Mouse (Mus musculus): Measurements from ENCODE around the gene Rnf135.
"Not testable (repeated sequence)": the region's sequence is repeated elsewhere in the genome, so short reads cannot be mapped to it uniquely, and the experiment has no call there.

Rnf135 gene

GRCm38 (mm10) chr11:80163362-80164116, 20.1 kb upstream of the Rnf135 start:
- DNase-seq (ENCODE audit: extremely low spot score) = no peak

GRCm38 (mm10) chr11:80164224-80164623, 19.4 kb upstream of the Rnf135 start:
- no peak for DNase-seq (ENCODE audit: extremely low spot score)

- no peak for DNase-seq (ENCODE audit: extremely low spot score)
Observed at GRCm38 (mm10) chr11:80168121-80168520, 15.5 kb upstream of the Rnf135 start.

- DNase-seq (ENCODE audit: extremely low spot score) = no peak
Observed at GRCm38 (mm10) chr11:80168611-80169249, 14.9 kb upstream of the Rnf135 start.

GRCm38 (mm10) chr11:80169629-80170028, 14.0 kb upstream of the Rnf135 start:
- DNase-seq (ENCODE audit: extremely low spot score) = no peak

DNA sequence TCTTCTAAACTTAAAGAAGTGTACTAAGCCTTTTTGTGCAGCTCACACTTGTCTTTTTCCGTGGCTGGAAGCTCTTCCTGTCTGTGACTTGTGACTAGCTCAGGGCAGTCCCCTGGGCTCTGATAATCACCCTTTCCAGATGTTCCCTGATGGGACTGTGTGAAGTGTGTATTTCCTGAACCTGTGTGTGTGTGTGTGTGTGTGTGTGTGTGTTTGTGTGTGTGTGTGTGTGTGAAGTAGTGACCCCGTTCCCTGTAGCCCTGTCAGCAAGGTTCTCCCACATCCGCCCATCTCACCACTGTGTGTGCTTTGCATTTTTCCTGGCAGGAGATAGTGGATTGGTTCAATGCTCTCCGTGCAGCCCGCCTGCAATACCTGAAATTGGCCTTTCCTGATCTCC, 13.3 kb upstream of the Rnf135 start:
- no peak for DNase-seq (ENCODE audit: extremely low spot score)

DNA sequence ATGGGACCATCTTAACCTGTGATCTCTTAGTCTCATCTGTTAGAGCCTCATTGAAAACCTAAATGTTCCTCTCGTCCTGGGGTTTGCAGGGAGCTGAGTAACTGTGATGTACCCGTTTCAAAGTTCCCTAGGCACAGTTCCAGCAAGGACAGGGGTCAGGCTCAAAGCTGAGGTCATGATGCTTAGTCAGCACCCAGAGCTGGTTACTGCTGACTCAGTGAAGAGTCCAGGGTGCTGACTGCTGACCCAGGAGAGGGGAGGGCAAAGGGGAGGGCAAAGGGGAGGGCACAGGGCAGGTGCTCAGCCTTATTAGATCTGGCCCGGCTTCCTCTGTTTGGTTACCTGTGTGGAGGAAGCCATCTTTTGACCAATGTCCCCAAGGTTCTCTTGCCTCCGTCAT, 11.8 kb upstream of the Rnf135 start:
- DNase-seq (ENCODE audit: extremely low spot score) = no peak

DNA sequence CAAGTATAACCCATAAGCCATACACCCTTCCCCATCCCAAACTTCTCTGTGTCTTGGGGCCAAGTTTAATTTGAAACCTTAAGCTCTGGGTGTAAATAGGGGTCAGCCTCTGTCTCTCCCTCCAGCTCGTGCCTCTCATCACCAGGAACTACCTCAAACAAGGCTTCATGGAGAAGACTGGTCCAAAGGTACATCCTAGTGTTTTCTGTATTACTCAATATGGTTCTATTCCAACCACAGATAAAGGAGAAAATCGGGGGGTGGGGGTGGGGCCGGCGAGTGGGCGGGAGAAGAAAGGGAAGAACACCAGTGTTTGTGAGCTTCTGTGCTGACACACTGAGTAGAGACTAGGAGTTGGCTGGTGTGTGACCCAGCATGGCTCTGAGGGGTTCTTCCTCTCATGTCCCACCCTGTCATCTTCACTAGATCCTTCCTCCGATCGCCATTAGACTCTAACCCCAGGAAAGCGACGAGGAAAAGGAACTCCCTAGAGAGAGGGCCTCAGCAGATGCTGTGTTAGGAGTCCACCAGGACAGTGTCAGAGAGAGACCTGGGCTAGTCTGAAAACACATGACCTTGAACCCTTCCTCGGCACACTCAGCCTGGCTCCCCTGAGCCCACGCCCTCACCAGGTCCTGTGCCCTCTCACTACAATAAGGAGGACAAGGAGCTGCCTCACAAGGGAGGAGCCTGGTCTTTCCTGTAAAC, 9.5 kb upstream of the Rnf135 start:
- no peak for DNase-seq (ENCODE audit: extremely low spot score)

DNA sequence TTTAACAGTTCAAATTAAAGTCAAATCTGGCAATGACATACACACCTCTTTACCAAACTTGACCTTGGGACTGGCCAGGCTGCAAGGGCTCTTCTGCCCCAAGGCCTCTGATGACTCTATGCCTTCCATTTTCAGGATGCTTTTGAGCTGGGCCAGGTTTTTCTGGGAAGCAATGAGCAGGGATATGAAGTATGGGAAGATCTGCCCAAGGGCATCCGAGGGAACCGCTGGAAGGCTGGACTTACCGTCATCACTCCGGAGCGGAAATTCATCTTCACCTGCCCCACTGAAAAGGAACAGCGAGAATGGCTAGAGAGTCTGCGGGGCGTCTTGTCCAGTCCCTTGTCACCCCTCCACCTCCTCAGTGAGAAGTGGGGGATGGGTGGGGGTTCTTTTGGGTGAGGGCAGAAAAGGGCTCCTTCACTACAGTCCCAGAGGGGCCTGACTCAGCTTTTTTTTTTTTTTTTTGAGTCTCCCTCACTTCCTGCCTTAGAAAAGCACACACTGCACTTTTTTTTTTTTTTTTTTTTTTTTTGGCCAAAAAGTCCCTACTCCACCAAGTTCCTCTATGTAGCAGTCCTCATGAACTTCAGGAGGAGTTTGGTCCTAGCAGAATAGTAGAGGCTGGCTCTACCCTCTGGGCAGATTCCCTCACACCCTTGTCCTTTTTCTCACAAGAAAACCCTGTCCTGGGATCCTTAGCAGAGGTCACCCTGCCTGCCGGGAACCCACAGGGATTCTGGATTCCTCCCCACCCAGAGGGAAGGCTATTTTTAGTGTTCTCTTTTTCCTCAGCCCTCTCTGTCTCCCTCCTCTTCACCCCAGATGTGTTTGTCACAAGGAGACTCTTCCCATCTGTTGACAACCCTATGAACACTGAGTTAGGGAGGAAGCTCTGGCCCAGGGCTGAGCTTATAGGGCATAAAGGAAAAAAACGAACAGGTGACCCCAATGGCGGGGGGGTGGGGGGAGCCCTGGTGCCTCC, 6.4 kb upstream of the Rnf135 start:
- DNase-seq (ENCODE audit: extremely low spot score) = no peak

- DNase-seq (ENCODE audit: extremely low spot score) = no peak
Observed at GRCm38 (mm10) chr11:80178316-80178715, 5.3 kb upstream of the Rnf135 start.

- no peak for DNase-seq (ENCODE audit: extremely low spot score)
Observed at GRCm38 (mm10) chr11:80181021-80181749, 2.5 kb upstream of the Rnf135 start.

DNA sequence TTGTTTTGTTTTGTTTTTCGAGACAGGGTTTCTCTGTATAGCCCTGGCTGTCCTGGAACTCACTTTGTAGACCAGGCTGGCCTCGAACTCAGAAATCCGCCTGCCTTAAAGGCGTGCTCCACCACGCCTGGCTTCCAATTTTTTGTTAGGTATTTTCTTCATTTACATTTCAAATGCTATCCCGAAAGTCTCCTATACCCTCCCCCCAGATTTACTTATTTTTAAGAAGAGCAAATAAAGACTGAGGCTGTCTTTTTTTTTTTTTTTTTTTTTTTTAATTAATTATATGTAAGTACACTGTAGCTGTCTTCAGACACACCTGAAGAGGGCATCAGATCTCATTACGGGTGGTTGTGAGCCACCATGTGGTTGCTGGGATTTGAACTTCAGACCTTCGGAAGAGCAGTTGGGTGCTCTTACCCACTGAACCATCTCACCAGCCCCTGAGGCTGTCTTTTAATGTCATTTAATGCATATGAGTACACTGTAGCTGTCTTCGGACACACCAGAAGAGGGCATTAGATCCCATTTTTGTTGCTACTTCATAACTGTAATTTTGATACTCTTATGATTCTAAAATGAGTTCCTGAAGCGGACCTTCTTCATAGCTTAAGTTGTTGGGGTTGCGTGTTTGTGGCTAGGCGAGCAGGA, 472 bp upstream of the Rnf135 start:
- not testable (repeated sequence) for DNase-seq (ENCODE audit: extremely low spot score)

GRCm38 (mm10) chr11:80184531-80185071, 950 bp downstream of the Rnf135 start:
- no peak for DNase-seq (ENCODE audit: extremely low spot score)

- not testable (repeated sequence) for DNase-seq (ENCODE audit: extremely low spot score)
Observed at GRCm38 (mm10) chr11:80185441-80185976, 1.9 kb downstream of the Rnf135 start.

DNA sequence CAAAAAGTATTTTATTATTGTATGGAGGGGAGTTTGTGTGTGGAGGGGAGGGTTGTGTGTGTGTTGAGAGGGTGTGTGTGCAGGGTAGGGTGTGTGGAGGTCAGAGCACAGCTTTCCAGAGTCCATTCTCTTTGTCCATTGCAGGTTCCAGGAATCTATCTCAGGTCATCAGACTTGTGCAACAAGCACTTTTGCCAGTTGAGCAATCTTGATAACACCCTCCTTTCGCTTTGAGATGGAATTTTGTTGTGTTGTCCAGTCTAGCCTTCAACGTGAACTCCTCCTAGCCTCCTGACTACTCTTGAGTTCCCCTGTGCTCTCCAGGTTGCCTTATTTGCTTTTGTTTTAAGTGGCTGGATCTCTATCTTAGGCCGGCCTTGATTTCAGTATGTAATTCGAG, 6.6 kb downstream of the Rnf135 start:
- DNase-seq (ENCODE audit: extremely low spot score) = no peak

DNA sequence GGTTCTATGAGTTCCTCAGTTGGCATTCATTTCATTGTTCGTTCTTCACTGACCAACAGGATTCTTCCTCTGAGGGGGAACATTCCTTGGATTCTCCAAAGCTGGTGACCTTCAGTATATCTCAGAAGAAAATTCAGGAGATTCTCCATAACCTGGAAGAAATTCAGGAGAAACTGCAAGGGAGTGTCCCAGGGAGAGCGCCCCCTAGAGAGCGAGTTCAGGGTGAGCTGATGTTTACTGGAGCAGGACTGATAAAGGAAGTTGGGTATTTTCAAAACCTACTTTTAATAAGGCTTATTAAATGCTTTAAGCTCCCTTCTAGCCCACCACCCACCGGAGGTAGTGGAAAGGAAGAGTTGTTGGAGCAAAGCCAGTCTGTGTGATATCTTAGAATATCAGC, 10.2 kb downstream of the Rnf135 start:
- no peak for DNase-seq (ENCODE audit: extremely low spot score)

DNA sequence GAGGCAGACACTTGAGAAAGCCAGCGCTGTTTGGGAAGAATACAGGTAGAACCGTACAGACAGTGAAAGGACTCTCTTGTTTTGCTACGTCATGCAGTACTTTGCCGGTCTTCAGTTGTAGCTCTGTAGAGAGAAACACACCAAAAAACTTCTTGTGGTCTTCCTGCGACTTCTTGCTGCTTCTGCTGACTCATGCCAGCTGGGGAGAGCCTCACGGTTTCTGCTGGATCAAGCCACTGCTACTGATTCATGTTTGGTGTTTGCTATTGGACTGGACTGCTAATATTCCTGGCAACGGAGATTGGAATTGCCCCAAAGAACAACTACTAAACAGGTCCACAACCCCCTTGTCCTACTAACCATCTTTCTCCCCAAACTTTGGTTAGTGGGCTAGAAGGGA, 12.7 kb downstream of the Rnf135 start:
- no peak for DNase-seq (ENCODE audit: extremely low spot score)

DNA sequence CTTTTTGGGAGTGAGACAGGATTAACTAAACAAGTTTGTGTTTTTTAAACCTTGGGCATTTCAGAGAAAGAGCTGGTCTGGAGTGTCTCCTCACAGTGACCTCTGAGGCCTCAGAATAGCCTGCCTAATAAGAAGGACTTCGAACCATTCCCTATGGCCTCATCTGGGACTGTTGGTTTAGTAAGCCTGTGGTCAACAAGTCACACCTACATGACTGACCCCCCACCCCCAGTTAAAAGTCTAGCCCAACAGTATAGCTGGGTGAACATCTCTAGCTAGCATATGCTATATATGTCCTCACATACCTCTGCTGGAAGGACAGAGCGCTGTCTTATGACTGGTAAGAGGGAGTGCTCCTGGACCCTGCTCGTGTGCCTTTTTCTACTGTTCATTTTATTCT, 15.7 kb downstream of the Rnf135 start:
- no peak for DNase-seq (ENCODE audit: extremely low spot score)

DNA sequence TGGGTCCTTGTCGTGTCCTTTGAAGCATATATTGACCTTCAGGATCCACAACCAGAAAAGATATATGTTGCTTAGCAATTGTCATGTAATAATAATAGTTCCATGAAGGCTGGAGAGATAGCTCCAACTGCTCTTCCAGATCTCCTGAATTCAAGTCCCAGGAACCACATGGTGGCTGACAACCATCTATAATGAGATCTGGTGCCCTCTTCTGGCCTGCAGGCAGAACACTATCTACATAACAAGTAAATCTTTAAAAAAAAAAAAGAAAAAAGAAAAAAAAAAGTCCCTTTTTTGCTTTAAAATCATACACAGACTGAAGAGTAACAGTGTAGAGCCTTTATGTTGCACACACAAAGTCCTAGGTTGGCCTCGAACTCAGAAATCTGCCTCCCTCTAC, 16.1 kb downstream of the Rnf135 start:
- DNase-seq (ENCODE audit: extremely low spot score) = no peak

DNA sequence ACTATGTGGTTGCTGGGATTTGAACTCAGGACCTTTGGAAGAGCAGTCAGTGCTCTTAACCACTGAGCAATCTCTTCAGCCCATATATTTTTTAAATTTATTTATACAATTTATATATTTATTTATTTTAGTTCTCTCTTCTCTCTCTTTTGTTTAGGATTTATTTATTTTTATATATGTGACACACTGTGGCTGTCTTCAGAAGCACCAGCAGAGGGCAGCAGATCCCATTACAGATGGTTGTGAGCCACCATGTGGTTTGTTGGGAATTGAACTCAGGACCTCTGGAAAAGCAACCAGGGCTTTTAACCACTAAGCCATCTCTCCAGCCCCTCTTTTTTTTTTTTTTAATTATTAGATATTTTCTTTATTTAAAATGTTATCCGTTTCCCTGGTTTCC, 16.7 kb downstream of the Rnf135 start:
- DNase-seq (ENCODE audit: extremely low spot score) = no peak

Measured in embryo, embryonic 9.5 days (tissue).